Mouse (Mus musculus) T-helper 2 cell (primary cell): ENCODE data around the gene Med18.
"Not testable (repeated sequence)": the region's sequence is repeated elsewhere in the genome, so short reads cannot be mapped to it uniquely, and the experiment has no call there.

Experiments used
- in situ Hi-C: fragments of 300-600 bp; cut with MboI, MseI; formaldehyde crosslinking; loops from one replicate; pipeline ENCODE4 v1.15.1; 2025; ENCODE audit warnings: high pct_unique_total_duplicates

Med18 gene

DNA sequence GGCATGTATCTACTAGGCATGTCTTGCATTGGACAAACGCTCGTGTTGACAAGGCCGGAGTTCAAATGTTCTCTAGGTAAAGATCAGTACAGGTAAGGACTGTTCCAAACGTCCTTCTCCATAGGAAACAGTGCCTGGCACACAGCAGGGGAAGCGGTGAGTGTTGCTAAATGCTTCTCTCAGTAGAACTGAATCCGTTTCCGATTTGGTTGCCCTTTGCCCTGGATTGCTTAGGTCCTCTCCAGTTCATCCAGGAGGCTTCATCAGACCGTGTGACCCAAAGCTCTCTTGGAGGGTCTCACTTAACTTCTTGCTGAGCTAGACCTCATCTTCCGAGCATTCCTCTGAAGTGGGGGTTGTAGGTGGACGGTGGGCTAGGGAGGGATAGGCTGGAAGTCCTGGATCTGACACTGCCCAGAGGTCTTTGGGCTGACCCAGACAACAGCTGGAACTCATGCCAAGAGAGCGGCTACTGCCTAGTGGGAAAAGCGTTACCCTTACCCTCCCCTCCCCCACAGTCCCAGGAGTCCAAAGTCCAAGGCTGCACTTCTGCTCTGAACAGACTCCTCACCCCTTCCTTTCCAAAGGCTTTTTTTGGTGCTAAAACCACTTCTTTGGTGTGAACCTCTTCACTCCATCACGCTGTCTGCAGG, 19.4 kb upstream of the Med18 start:
- in situ Hi-C loops, result no loop called here

GRCm38 (mm10) chr4:132482104-132482503, 18.4 kb upstream of the Med18 start:
- in situ Hi-C loops, result not testable (repeated sequence)

GRCm38 (mm10) chr4:132477833-132478232, 14.1 kb upstream of the Med18 start:
- in situ Hi-C loops, result no loop called here

GRCm38 (mm10) chr4:132475895-132476878, 12.5 kb upstream of the Med18 start:
- in situ Hi-C loops, result no loop called here

DNA sequence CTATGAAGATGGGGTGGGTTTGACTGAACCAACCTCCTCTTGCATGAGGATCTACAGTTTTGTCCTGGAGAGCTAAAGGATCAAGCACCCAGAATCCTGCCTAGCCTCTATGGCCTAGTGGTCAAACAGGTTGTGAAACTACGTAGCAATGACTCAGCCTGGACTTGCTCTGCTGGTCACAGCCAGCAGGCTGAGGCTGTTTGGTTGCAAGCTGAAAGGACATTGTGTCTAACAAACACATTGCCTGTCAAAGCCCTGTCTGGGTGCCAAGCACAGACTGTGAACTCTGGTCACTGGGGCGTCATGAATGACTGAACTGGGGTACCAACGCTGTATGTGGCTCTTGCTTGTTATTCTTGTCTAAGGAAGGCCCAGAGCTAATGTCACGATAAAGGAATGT, 10.9 kb upstream of the Med18 start:
- in situ Hi-C loops, result loop anchor here (5.0 kb wide), 1 partner anchor 33 kb away; no protein-coding TSS in a partner anchor

GRCm38 (mm10) chr4:132473411-132473810, 9.7 kb upstream of the Med18 start:
- in situ Hi-C loops, result loop anchor here (5.0 kb wide), 1 partner anchor 34 kb away; no protein-coding TSS in a partner anchor

DNA sequence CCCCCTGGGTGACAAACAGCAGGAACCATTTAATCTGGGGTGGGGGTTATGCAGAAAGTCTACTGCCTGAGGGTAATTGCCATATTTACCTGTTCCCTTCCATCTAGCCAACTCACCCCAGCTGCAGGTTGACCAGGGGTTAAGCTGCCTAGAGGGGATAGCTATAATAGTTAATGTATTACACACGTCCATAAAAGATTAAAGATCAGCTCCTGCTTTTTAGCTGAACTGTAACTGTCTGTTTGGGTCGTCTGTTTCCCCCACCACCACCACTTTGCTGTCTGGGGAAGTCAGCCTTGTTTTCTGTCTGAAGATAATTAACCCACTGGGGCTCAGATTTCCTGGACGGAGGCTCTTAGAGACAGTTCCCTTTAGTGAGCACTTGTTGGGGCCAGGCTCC, 6.2 kb upstream of the Med18 start:
- in situ Hi-C loops, result loop anchor here (5.0 kb wide), 1 partner anchor 37 kb away; no protein-coding TSS in a partner anchor

DNA sequence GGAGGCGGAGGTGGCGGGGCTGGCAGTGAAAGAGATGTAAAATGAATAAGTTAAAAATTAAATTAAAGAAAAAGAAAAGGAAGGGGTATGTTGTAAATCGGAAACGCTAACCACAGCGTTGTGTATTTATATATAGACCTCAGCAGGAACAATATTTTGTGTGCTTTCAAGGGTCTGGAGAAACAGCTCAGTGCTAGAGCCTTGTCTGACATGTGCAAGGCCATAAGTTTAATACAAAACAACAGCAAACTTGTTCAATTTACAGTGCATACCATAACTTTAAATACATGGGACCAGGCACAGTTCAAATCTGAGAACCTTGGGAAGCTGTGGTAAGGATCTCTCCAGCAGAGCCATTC, 513 bp upstream of the Med18 start:
- in situ Hi-C loops, result no loop called here

DNA sequence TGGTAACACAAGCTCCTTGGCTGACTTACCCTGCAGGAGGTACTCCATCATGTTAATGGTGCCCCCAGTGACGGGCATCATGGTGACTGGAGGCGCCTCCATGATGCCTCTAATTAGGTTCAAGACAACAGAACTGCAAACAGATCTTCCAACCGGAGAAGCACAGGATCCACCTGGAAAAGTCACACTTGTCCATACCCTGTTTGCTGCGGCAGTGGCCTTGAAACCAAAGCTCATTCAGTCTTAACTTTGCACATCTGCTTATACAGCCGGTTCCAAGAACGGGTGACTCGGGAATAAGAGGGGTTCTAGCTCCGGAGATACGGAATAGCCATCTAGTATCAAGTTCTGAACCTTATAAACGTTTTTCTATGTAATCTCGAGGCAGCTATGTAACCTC, 885 bp downstream of the Med18 start:
- in situ Hi-C loops, result no loop called here

DNA sequence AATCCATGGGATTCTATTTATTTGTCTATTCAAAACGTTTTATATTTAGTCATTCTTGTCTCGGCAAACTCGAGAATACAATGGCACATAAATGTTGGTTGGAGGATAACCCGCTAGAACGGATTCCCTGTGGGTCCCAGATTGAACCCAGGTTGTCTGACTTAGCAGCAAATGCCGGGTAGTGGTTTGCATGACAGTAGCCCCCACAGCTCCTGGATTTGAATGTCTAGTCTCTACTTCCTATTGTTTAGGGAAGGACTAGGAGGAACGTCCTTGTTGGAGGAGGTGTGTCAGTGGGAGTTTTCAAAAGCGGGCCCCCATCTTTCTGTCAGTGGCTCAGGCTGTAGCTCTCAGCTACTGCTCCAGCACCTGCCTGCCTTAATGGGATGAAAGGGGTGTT, 3.5 kb downstream of the Med18 start:
- in situ Hi-C loops, result no loop called here

DNA sequence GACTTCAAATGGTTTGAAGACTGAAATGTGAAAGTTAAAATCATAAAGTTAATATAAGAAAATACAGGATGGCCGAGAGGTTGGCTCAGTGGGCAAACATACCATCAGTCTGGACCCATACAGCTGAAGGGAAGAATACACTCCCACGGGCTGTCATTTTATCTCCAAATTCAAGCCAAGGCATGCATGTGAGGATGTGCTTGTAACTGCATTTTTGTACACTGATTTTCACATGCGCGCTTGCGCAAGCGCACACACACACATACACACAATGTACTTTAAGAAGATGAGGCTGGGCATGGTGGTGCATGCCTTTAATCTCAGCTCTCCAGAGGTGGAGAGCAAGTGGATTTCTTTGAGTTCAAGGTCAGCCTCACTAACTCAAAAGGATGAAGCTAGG, 8.2 kb downstream of the Med18 start:
- in situ Hi-C loops, result no loop called here

GRCm38 (mm10) chr4:132455146-132455545, 8.6 kb downstream of the Med18 start:
- in situ Hi-C loops, result no loop called here

GRCm38 (mm10) chr4:132454216-132454615, 9.5 kb downstream of the Med18 start:
- in situ Hi-C loops, result no loop called here

DNA sequence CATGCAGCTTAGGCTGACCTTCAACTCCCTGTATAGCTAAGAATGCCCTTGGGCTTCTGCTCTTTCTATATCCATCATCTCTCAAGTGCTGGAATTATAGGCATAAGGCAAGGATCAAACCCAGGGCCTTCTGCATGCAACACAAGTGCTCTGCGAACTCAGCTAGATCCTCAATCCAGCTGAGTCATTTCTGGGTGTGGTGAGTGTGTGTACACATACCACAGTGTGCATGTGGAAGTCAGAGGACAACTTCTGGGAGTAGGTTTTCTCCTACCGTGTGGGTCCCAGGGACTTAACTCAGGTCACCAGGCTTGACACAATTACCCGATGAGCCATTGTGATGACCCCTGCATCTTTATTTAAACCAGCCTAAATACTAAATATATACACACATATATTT, 13.9 kb downstream of the Med18 start:
- in situ Hi-C loops, result no loop called here

- in situ Hi-C loops, result no loop called here
Observed at GRCm38 (mm10) chr4:132446105-132446504, 17.6 kb downstream of the Med18 start.

GRCm38 (mm10) chr4:132444516-132444915, 19.2 kb downstream of the Med18 start:
- in situ Hi-C loops, result no loop called here

GRCm38 (mm10) chr4:132437857-132438256, 25.9 kb downstream of the Med18 start:
- in situ Hi-C loops, result no loop called here

- in situ Hi-C loops, result no loop called here
Observed at GRCm38 (mm10) chr4:132432717-132433372, 30.9 kb downstream of the Med18 start.

GRCm38 (mm10) chr4:132428022-132428542, 35.6 kb downstream of the Med18 start:
- in situ Hi-C loops, result no loop called here

- in situ Hi-C loops, result no loop called here
Observed at GRCm38 (mm10) chr4:132427493-132427892, 36.2 kb downstream of the Med18 start.

GRCm38 (mm10) chr4:132426021-132426420, 37.7 kb downstream of the Med18 start:
- in situ Hi-C loops, result no loop called here

GRCm38 (mm10) chr4:132424765-132425164, 39.0 kb downstream of the Med18 start:
- in situ Hi-C loops, result no loop called here
